Mouse (Mus musculus): ENCODE measurements around the gene Thumpd2.

- no peak for TF ChIP-seq CTCF (IDR thresholded peaks at IDR 0.05; ENCODE audit: borderline replicate concordance, insufficient read depth, low read depth, low read length)
- no peak for TF ChIP-seq POLR2A (IDR thresholded peaks at IDR 0.05; ENCODE audit: borderline replicate concordance, insufficient read depth, low read length)
Observed at GRCm38 (mm10) chr17:81063346-81063745, 1.5 kb downstream of the Thumpd2 start.
